Mouse (Mus musculus) urinary bladder, adult 2 months (tissue): Measurements from ENCODE around the gene Yipf7. TPM values are rescaled to one million over a fixed set of nuclear protein-coding genes. Genes with fewer than 3 reads are reported as not detected.

ENCODE experiments used
- DNase-seq: peaks from one replicate; pipeline ENCODE4 v3.0.0; 2022; ENCODE audit warnings: low spot score
- polyA plus RNA-seq: library from polyadenylated mRNA; depleted of rRNA; stranded (reverse); fragments of >200 nt; gene quantifications from 2 replicates; pipeline ENCODE4 v1.2.3, GENCODE M21; 2012; rRNA removed

Gene Yipf7
- 0.11 TPM in 1 of 2 replicates, not detected in the other for polyA plus RNA-seq

DNA sequence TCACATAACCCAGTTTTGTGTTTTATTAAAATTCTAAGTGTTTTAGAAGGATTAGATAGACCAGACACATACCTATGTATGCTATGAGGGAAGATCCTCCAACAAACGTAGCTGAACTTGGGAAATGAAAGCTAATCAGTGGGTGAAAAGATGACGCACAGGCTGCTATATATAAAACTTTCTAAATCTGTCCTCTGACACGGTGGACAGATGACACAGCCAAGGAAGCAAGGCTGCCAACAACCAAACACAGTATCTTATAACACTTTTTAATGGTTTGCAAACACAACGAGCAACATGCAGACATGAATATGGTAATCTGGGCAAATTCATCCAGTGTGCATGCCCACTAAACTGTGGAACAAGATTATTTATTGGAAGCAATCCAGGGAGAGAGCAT, at the start of gene Yipf7:
Gene Yipf7 (minus strand): TSS at position 160 of the 400 bp plus-strand sequence.
- DNase-seq = no peak

- peak; percentile 71 for DNase-seq
These were observed 49.4 kb upstream of the Yipf7 start, which contains the start of gene Gnpda2 for GRCm38 (mm10) chr5:69591640-69592461. Gene Gnpda2, minus strand, starts transcription at chr5:69592340.

- DNase-seq = no peak
These were observed 15.0 kb upstream of the Yipf7 start for GRCm38 (mm10) chr5:69557404-69557935.

- peak; percentile 94 for DNase-seq
These were observed 14.4 kb upstream of the Yipf7 start, which contains the start of gene Guf1 for GRCm38 (mm10) chr5:69556628-69557403. Gene Guf1, plus strand, starts transcription at chr5:69556923.

DNA sequence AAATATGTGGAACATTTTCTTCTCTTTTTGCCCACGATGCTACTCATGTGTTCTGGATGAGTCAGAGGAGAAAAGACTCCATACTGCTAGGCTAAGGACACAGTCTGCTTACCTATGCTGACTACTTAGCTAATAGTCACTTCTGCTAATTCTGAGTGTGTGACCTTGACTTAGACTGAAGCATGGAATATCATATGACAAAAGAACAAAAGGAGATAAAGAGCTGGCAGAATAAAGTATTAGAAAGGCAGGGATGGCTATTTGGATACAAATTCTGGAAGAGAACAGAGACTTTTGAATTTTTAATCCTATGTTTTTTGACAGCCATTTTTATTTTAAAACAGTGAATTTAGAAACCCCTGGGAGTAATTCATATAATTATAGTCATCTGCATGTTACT, 768 bp downstream of the Yipf7 start:
- no peak for DNase-seq

DNA sequence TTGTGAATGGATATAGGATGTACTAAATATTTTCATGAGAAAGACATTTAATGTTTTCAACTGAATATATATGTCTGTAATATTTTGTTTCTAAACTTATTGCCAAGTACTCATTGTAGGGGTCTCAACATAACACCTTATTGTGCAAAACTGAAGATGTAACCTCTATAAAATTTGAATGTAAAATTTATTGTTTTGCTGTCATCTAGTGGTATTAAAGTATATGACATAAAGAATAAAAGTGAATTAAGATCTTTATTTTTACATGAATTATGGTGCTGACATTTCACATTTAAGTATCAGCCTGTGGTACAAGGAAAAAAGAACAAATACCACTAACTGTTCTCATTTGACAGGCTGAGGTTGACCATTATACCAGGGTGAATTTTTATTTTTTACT, 18.5 kb downstream of the Yipf7 start:
- DNase-seq = no peak

DNA sequence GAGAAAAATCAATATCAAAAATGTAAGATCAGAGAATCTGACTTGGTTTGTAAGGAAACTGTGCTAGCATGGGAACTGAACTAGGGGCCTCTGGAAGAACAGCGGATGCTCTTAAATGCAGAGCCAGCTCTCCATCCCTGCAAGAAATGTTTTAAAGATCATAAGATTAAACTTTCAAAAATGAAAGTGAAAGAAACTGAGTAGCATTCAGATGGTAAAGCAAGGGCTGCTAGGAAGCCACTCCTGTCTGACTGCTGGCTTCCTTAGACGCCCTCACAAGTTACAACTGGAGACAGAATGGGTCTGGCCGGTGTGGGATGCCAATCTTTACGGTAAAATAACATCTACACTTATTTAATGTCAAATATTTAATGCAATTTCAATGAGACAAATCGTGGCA, 20.4 kb downstream of the Yipf7 start:
- no peak for DNase-seq

GRCm38 (mm10) chr5:69520661-69521278, 21.7 kb downstream of the Yipf7 start:
- no peak for DNase-seq

GRCm38 (mm10) chr5:69512203-69512602, 30.2 kb downstream of the Yipf7 start:
- DNase-seq = no peak

DNA sequence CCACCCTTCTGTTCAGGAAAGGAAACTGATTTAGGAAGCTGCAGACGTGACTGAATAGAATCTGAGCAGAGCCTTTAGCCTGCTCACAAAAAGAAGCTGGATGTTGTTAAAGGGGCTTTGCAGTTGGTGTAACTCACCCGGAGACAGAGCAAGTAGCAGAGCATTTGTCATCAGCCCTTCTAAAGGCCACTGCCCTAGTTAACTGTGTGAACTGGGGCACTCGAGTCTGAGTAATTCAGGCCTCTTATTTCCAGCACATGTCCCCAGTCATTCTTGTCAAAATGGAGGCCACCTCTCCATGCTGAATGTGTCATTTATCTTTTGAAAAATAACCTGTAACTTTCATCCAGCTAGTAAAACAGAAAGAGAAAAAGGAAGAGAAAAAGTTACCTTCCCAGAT, 30.8 kb downstream of the Yipf7 start:
- no peak for DNase-seq

DNA sequence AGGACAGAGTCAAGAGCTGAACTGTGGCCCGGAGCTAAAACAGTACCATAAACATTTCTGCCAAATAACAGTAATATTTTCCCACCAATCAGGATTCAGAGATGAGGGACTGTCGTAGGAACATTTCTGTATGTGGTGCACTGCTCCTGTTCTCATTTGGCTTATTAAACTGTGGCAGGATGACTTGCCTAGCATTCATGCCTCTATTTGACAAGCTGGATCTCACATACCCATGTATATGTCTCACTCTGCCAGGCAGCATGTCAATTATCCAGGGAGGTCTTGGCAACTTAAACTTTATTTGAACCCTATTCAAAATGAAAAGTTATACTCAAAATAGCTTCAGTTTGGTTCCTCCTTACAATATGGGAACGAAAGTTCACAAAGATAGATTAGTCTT, 35.4 kb downstream of the Yipf7 start:
- DNase-seq = no peak

- no peak for DNase-seq
These were observed 53.4 kb downstream of the Yipf7 start for GRCm38 (mm10) chr5:69489046-69489445.

DNA sequence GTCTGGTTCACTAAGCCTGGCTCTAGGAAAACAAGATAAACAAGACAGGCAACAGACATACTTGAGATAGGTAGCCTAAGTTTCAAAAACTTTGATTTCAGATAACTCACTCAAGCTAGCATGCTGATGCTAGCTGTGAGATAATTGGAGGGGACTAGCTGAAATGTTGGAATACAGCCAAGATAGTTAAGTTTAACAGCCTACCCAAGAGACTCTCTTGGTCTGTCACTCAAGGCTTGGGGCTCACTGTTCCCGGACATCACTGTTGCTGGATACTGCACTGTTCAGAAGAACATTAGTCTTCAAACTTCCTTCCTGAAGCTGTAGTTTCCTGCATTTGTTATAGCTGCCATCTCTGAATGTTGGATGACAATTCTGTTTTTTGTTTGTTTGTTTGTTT, 74.9 kb downstream of the Yipf7 start:
- no peak for DNase-seq

Other genes starting within 250 kb of the Yipf7 start
- 0.01 TPM in 1 of 2 replicates, not detected in the other for gene Kctd8, start 201.0 kb downstream of the Yipf7 start, polyA plus RNA-seq
- 24.8 and 27.5 TPM in 2 replicates for gene Guf1, start 14.3 kb upstream of the Yipf7 start, polyA plus RNA-seq
- 33.9 and 36.2 TPM in 2 replicates for gene Gnpda2, start 49.7 kb upstream of the Yipf7 start, polyA plus RNA-seq